Mouse (Mus musculus): ENCODE data around the gene Atp1b1. TPM values are rescaled to one million over a fixed set of nuclear protein-coding genes. Genes with fewer than 3 reads are reported as not detected.

The Atp1b1 gene
- polyA plus RNA-seq, 1 experiment from 2014 or later = 131 TPM

- no peak overlapping the region for H3K4me3 ChIP-seq
- no peak for ATAC-seq (ENCODE audit: low FRiP score)
- H3K36me3 ChIP-seq = no peaks in the 10 kb centered on the region; the same call in 1 of the 2 replicates
- no peak overlapping the region for H3K27ac ChIP-seq
- no peaks in the 10 kb centered on the region for H3K27me3 ChIP-seq
- no peaks in the 10 kb centered on the region for H3K4me1 ChIP-seq (replicated peaks)
- no peak overlapping the region for H3K4me2 ChIP-seq
- H3K9ac ChIP-seq = no peak overlapping the region
- H3K9me3 ChIP-seq = no peaks in the 10 kb centered on the region
- WGBS = 90% methylated on average over 7 of the region's 7 CpGs
These were observed 31.9 kb downstream of the Atp1b1 start for GRCm38 (mm10) chr1:164426227-164426626.

DNA sequence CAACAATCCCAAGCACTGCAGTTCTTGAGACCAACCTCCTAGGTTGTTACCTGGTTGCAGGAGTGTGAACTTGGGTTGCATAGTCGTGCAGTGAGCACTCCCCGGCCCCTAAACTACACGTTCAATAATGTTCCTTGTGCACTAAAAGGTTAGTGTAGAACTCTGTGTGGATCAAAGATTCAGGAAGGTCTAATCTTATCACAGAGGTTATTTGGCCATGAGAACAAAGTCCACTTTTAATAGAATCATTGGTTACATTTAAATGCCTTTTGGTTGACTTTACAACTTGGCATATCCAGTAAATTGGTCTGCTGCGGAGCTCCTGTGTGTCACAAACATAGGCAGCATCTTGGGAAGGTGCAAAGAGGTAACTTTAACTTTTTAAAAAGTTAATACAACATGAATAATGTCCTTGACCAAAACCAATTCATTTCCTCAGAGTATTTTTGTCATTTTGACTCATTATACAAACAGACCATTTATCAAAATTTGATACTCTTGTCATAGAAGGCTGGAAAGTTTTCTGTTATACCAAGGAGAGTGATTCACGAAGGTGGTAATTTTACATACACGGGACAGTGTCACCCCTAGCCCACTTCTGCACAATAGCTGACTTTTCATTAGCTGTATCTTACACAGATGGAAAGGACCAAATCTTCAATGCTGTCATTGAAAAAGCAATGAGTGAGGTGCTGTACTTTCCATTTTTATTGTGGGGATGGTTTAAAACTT is 37.4 kb downstream of the Atp1b1 start:
- Histone ChIP-seq H3K27me3 (no peaks in the 10 kb centered on the region), H3K9me3 (no peaks in the 10 kb centered on the region), H3K4me1 (replicated peaks) (no peaks in the 10 kb centered on the region), H3K9ac (no peak overlapping the region), H3K4me3 (no peak overlapping the region), H3K4me2 (no peak overlapping the region), H3K27ac (no peak overlapping the region), H3K36me3 (no peaks in the 10 kb centered on the region; the same call in 1 of the 2 replicates)
- no peak for ATAC-seq (ENCODE audit: low FRiP score)
- WGBS = 91% methylated on average over 6 of the region's 6 CpGs

- 94% methylated on average over 8 of the region's 8 CpGs for WGBS
- no peaks in the 10 kb centered on the region for H3K9me3 ChIP-seq
- no peak overlapping the region for H3K4me2 ChIP-seq
- no peak for ATAC-seq (ENCODE audit: low FRiP score)
- no peaks in the 10 kb centered on the region for H3K36me3 ChIP-seq
- no peaks in the 10 kb centered on the region for H3K4me1 ChIP-seq (replicated peaks)
- H3K4me3 ChIP-seq = no peak overlapping the region
- H3K27me3 ChIP-seq = no peaks in the 10 kb centered on the region
- H3K9ac ChIP-seq = no peak overlapping the region
- H3K27ac ChIP-seq = no peak overlapping the region
These were observed 38.8 kb downstream of the Atp1b1 start for GRCm38 (mm10) chr1:164419401-164419800.

DNA sequence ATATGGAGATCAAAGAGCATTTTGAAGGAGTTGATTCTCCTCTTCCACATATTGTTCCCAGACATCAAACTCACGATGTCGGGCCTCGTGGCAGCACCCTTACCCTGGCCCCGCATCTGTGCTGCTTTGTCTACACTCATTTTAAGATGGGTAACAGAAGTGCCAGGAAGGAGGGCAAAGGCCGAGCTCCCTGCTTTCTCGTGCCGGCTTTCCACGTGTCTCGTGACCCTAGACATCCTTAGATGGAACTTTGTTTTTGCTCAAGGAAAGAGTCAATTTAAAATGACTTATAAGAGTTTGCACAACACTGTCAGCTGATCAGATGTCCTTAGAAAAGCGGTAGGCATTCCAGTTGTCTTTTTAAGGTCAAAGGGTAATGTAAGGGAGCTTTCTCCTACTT is 39.8 kb downstream of the Atp1b1 start:
- Histone ChIP-seq H3K9me3 (no peaks in the 10 kb centered on the region), H3K36me3 (peaks cover 4% of the 10 kb centered on the region), H3K27ac (no peak overlapping the region), H3K4me1 (replicated peaks) (no peaks in the 10 kb centered on the region), H3K4me2 (no peak overlapping the region), H3K27me3 (no peaks in the 10 kb centered on the region), H3K4me3 (no peak overlapping the region), H3K9ac (no peak overlapping the region)
- 79% methylated on average over 10 of the region's 10 CpGs for WGBS
- ATAC-seq (ENCODE audit: low FRiP score) = no peak

DNA sequence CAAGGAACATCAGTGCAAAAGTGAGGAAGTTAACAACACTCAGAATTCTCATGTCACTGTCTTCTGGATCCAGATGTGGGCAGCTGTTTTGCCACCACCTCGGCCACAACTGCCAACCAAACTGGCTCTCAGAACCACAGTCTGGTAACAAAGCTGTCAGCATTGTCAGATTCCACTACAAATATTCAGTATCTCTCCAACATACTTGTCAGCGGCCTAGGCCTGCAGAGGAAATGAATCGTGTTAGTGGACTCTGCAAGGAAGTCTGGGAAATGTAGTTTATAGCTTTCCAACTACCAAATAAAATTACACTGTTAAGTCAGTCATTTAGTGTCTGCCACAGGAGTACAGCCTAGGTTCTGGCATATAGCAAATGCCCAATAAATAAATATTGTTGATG is 40.6 kb downstream of the Atp1b1 start:
- Histone ChIP-seq H3K9me3 (no peaks in the 10 kb centered on the region), H3K4me1 (replicated peaks) (no peaks in the 10 kb centered on the region), H3K27me3 (no peaks in the 10 kb centered on the region), H3K4me3 (no peak overlapping the region), H3K27ac (no peak overlapping the region), H3K4me2 (no peak overlapping the region), H3K9ac (no peak overlapping the region), H3K36me3 (peaks cover 11% of the 10 kb centered on the region)
- no peak for ATAC-seq (ENCODE audit: low FRiP score)
- WGBS = 78% methylated on average over 3 of the region's 3 CpGs

DNA sequence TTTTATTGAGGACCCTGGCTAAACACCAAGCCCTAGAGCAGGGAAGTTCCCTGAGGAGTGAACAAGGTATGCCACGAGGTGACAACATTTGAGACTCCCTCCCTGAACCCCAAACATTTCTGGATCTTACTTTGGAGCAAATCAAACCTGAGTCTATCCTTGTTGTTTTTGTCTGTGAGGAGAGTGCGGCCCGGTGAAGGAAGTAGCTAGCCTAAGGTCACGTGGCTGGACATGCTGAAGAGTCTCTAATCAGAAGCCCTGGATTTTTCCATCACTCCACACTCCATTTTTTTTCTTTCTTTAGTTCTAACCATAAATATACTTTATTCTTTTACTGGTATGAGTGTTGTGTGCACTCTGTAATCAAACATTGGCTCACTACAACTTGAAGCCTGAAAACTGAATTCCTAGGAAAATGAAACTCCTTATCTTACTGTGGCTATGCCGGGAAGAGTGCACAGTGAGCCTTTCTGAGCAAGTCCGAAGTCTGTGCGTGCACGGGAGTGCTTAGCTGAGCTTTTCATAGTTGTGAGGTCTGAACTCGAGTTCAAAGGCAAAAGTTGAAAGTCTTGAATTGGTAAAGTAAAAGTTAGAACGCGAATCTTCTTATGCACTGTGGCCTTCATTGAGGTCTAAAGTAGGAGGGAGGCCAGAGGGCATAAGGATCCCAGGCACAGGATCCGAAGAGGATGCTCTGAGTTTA is 41.3 kb downstream of the Atp1b1 start:
- no peak for ATAC-seq (ENCODE audit: low FRiP score)
- no peak overlapping the region for H3K9ac ChIP-seq
- H3K27me3 ChIP-seq = no peaks in the 10 kb centered on the region
- H3K4me2 ChIP-seq = no peak overlapping the region
- no peaks in the 10 kb centered on the region for H3K9me3 ChIP-seq
- H3K4me1 ChIP-seq (replicated peaks) = no peaks in the 10 kb centered on the region
- H3K4me3 ChIP-seq = no peak overlapping the region
- H3K27ac ChIP-seq = no peak overlapping the region
- peaks cover 11% of the 10 kb centered on the region for H3K36me3 ChIP-seq
- 93% methylated on average over 12 of the region's 12 CpGs for WGBS

GRCm38 (mm10) chr1:164415347-164415751 is 42.8 kb downstream of the Atp1b1 start:
- Histone ChIP-seq H3K4me3 (no peak overlapping the region), H3K9ac (no peak overlapping the region), H3K36me3 (peaks cover 11% of the 10 kb centered on the region), H3K9me3 (no peaks in the 10 kb centered on the region), H3K4me2 (no peak overlapping the region), H3K4me1 (replicated peaks) (no peaks in the 10 kb centered on the region), H3K27ac (no peak overlapping the region), H3K27me3 (no peaks in the 10 kb centered on the region)
- no peak for ATAC-seq (ENCODE audit: low FRiP score)
- WGBS = 83% methylated on average over 2 of the region's 2 CpGs

DNA sequence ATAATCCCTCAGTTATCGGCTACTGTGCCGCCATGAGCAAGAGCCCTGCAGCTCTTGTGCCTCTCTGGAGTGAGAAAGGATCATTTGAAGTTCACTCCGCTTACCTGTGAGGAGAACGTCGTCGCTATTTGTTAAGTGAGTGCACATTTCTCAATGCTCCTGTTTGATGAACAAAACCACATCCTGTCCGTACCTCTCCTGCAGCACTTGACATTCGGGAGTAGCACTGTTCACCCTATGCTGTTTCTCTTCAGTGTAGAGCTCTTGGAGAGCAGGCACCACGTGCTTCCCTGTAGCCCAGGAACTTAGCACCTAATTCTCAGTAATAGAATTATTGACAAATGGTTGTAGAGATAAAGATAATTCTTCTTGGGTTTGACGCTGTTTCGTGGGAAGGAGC is 44.5 kb downstream of the Atp1b1 start:
- Histone ChIP-seq H3K4me1 (replicated peaks) (peaks cover 2% of the 10 kb centered on the region; the same call in 1 of the 2 replicates), H3K9me3 (no peaks in the 10 kb centered on the region), H3K4me3 (no peak overlapping the region), H3K27me3 (no peaks in the 10 kb centered on the region), H3K4me2 (no peak overlapping the region), H3K36me3 (peaks cover 11% of the 10 kb centered on the region), H3K9ac (no peak overlapping the region), H3K27ac (no peak overlapping the region)
- no peak for ATAC-seq (ENCODE audit: low FRiP score)
- 95% methylated on average over 11 of the region's 11 CpGs for WGBS

DNA sequence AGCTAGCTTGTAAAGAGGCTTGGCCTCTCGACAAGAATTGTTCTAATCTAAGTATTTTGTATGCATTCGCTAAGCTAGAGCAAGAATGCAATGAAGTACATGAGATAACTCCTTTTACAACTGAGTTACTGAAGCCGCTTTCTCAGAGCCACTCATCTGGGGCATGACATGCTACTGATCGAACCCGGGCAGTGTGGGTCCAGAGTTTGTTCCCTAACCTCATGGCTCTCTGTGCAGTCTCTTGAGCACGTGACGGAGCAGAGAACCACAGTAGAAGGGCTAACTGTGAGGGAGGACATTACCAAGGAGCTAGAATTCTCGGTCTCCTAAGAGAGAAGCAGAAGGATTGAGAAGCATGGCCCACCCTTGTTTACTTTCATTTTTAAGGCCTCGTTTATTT is 45.2 kb downstream of the Atp1b1 start:
- Histone ChIP-seq H3K4me1 (replicated peaks) (peaks cover 8% of the 10 kb centered on the region; the same call in 1 of the 2 replicates), H3K9ac (no peak overlapping the region), H3K27ac (no peak overlapping the region), H3K27me3 (no peaks in the 10 kb centered on the region), H3K36me3 (peaks cover 11% of the 10 kb centered on the region), H3K9me3 (no peaks in the 10 kb centered on the region), H3K4me3 (no peak overlapping the region), H3K4me2 (no peak overlapping the region)
- 96% methylated on average over 9 of the region's 9 CpGs for WGBS
- no peak for ATAC-seq (ENCODE audit: low FRiP score)

GRCm38 (mm10) chr1:164411306-164411705 is 46.8 kb downstream of the Atp1b1 start:
- H3K4me3 ChIP-seq = no peak overlapping the region
- 83% methylated on average over 7 of the region's 7 CpGs for WGBS
- no peak overlapping the region for H3K9ac ChIP-seq
- ATAC-seq (ENCODE audit: low FRiP score) = no peak
- H3K4me2 ChIP-seq = no peak overlapping the region
- H3K27ac ChIP-seq = no peak overlapping the region
- H3K27me3 ChIP-seq = no peaks in the 10 kb centered on the region
- peaks cover 11% of the 10 kb centered on the region for H3K36me3 ChIP-seq
- peaks cover 11% of the 10 kb centered on the region; the same call in 1 of the 2 replicates for H3K4me1 ChIP-seq (replicated peaks)
- H3K9me3 ChIP-seq = no peaks in the 10 kb centered on the region

DNA sequence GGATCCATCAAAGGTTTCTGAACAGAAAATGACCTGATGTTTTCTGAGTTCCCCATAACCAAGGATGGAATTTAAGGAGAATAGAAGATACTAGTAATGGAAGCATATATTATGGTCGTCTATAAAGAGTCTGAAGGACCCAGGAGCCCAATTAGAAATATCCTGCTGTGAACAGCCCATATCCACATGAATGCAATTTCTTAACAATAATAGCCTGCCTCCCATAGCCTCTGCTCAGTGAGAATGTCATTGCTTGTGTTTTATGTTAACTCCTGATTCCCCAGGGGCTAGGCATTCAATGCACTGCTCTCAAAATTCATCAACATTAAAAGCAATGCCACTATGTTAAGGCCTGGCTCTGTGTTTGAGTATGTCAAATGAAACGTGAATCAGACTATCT is 49.5 kb downstream of the Atp1b1 start:
- no peak overlapping the region for H3K4me2 ChIP-seq
- peaks cover 19% of the 10 kb centered on the region for H3K36me3 ChIP-seq
- no peaks in the 10 kb centered on the region for H3K9me3 ChIP-seq
- peaks cover 11% of the 10 kb centered on the region; the same call in 1 of the 2 replicates for H3K4me1 ChIP-seq (replicated peaks)
- H3K4me3 ChIP-seq = no peak overlapping the region
- WGBS = 31% methylated on average over 2 of the region's 2 CpGs
- no peak overlapping the region for H3K9ac ChIP-seq
- no peak overlapping the region for H3K27ac ChIP-seq
- ATAC-seq (ENCODE audit: low FRiP score) = no peak
- H3K27me3 ChIP-seq = no peaks in the 10 kb centered on the region

DNA sequence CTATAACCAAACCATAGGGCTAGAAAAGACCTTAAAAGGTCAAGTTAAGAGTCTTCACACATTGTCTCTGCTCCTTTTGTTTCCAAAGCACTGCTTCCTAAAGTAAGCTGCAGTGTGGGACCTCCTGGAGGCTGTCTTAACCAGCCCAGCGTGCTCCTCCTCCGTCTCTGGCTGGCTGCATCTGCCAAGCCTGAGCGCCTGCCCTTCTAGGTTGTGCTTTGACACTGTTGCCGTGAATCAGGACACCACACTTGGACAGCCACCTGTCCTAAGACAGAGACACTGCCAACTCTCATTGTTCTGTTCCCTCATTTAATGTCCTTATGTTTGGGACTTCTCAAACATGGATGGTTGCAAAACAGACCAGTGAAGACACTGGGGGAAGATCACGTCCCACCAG is 51.6 kb downstream of the Atp1b1 start:
- Histone ChIP-seq H3K27ac (no peak overlapping the region), H3K4me1 (replicated peaks) (peaks cover 11% of the 10 kb centered on the region; the same call in 1 of the 2 replicates), H3K9ac (no peak overlapping the region), H3K9me3 (peaks cover 6% of the 10 kb centered on the region), H3K27me3 (no peaks in the 10 kb centered on the region), H3K4me2 (no peak overlapping the region), H3K4me3 (no peak overlapping the region), H3K36me3 (peaks cover 26% of the 10 kb centered on the region)
- WGBS = 35% methylated on average over 5 of the region's 5 CpGs
- no peak for ATAC-seq (ENCODE audit: low FRiP score)

- Histone ChIP-seq H3K4me3 (no peak overlapping the region), H3K9ac (no peak overlapping the region), H3K36me3 (peaks cover 33% of the 10 kb centered on the region), H3K4me1 (replicated peaks) (peaks cover 11% of the 10 kb centered on the region; the same call in 1 of the 2 replicates), H3K4me2 (no peak overlapping the region), H3K27ac (no peak overlapping the region), H3K9me3 (peaks cover 6% of the 10 kb centered on the region), H3K27me3 (no peaks in the 10 kb centered on the region)
- no peak for ATAC-seq (ENCODE audit: low FRiP score)
- WGBS = 76% methylated on average over 5 of the region's 5 CpGs
These were observed 52.8 kb downstream of the Atp1b1 start for GRCm38 (mm10) chr1:164405385-164405802.

Measured in hindbrain, embryonic 13.5 days (tissue).